Mouse (Mus musculus) embryonic facial prominence, embryonic 15.5 days (tissue): ENCODE measurements around the gene Tbc1d22a. TPM values are rescaled to one million over a fixed set of nuclear protein-coding genes. Genes with fewer than 3 reads are reported as not detected.

ENCODE experiments used
- ATAC-seq: fragments of 200-750 bp; cut with Nextera tagmentation; 2 replicates; pipeline ENCODE4 v1.8.0; 2017; ENCODE audit warnings: low read depth, moderate TSS enrichment; ENCODE audit not compliant: insufficient number of reproducible peaks, low FRiP score, low TSS enrichment
- H3K27ac ChIP-seq: fragments of 300-500 bp; sonication (generic); replicated peaks from 2 replicates; pipeline ENCODE4 v1.5.1; 2015; ENCODE audit warnings: mild to moderate bottlenecking, inconsistent platforms
- H3K27me3 ChIP-seq: fragments of 300-500 bp; sonication (generic); 2 replicates; pipeline ENCODE4 v1.6.1; 2015; ENCODE audit warnings: inconsistent platforms
- H3K36me3 ChIP-seq: fragments of 300-500 bp; sonication (generic); 2 replicates; pipeline ENCODE4 v1.6.1; 2015; ENCODE audit warnings: mild to moderate bottlenecking, inconsistent platforms
- H3K4me1 ChIP-seq: fragments of 300-500 bp; sonication (generic); 2 replicates; pipeline ENCODE4 v1.6.1; 2015; ENCODE audit warnings: inconsistent platforms
- H3K4me2 ChIP-seq: fragments of 300-500 bp; sonication (generic); replicated peaks from 2 replicates; pipeline ENCODE4 v1.6.1; 2015; ENCODE audit warnings: mild to moderate bottlenecking, inconsistent platforms
- H3K4me3 ChIP-seq: fragments of 300-500 bp; sonication (generic); replicated peaks from 2 replicates; pipeline ENCODE4 v1.5.1; 2015; ENCODE audit warnings: mild to moderate bottlenecking, inconsistent platforms
- H3K9ac ChIP-seq: fragments of 300-500 bp; sonication (generic); 2 replicates; pipeline ENCODE4 v1.6.1; 2015; ENCODE audit warnings: inconsistent platforms
- H3K9me3 ChIP-seq: fragments of 300-500 bp; sonication (generic); replicated peaks from 2 replicates; pipeline ENCODE4 v1.6.1; 2016; ENCODE audit warnings: inconsistent platforms
- WGBS: fragments of 180-500 bp; shearing (Covaris S2); methylation state at CpG from one replicate; pipeline ENCODE4 v1.1.7; 2015; 5-methylcytosine and 5-hydroxymethylcytosine counted together
- polyA plus RNA-seq: library from polyadenylated mRNA; unstranded; fragments of >200 nt; fragmentation: Nextera tagmentation; extraction: Ambion mirVana; gene quantifications from 2 replicates; pipeline ENCODE4 v1.2.1, GENCODE M21; 2015

Gene Tbc1d22a
- polyA plus RNA-seq, 1 experiment from 2014 or later: 12.4 TPM

DNA sequence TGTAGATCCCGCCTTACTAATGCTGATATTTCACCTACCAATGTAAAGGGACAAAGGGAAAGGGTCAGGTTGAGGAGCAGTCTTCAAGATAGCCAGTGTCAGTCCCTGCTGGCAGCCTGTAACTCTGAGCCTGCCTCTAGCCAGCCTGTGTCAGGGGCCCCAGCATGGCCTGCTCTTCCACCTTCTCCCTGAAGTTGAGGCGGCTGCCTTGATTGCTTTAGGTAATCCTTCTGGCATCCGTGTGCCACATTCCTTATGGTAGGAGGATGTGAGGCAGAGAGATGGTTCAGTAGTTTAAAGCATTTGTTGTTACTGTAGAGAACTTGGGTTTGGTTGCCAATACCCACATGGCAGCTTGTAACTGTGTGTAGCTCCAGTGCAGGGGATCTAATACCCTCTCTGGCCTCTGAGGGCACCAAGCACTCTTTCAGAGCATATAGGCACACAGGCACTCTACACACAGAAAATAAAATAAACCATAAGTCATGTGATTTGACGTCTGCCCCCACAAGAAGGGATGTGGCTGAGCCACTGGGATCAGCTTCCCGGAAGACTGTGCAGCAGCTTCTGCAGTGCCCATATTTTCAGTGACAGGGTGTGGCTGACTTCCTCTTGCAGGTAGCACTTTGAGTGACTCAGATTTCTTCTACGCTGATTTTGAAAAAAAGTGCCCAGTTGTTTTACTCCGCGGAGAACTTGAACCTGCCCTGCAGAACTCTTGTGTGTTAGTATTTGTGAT lies 128.5 kb downstream of the Tbc1d22a start:
- H3K9me3 ChIP-seq: no peaks in the 10 kb centered on the region
- H3K36me3 ChIP-seq: no peaks in the 10 kb centered on the region
- no peak overlapping the region for H3K9ac ChIP-seq
- ATAC-seq: no peak
- peaks cover 5% of the 10 kb centered on the region; the same call in 1 of the 2 replicates for H3K4me1 ChIP-seq
- no peak overlapping the region for H3K27ac ChIP-seq
- no peaks in the 10 kb centered on the region for H3K27me3 ChIP-seq
- H3K4me3 ChIP-seq: no peak overlapping the region
- H3K4me2 ChIP-seq: no peak overlapping the region
- 67% methylated on average over 8 of the region's 8 CpGs for WGBS

DNA sequence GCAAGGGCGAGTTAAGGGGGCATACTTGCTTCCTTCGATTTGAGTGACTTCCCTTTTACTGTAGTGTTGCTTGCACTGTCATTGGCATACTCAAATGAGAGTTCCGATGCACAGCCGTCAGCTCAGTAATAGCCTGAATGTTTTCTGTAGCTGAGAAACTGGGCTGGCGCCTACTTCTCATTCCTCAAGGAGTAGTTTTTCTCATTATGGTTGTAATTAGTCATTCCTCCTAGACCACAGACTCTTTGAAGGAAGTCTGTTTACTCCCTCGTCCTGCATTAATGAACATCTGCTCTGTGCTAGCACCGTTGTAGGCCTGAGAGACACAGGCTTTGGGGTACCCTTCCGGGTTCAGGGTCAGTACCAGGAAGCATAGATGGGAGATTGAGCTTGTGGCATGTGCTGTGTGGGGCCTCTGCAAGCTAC lies 130.7 kb downstream of the Tbc1d22a start:
- Histone ChIP-seq H3K9ac (no peak overlapping the region), H3K9me3 (no peaks in the 10 kb centered on the region), H3K36me3 (no peaks in the 10 kb centered on the region), H3K4me2 (no peak overlapping the region), H3K4me1 (peaks cover 5% of the 10 kb centered on the region; the same call in 1 of the 2 replicates), H3K4me3 (no peak overlapping the region), H3K27me3 (no peaks in the 10 kb centered on the region), H3K27ac (no peak overlapping the region)
- 44% methylated on average over 8 of the region's 8 CpGs for WGBS
- ATAC-seq: no peak

DNA sequence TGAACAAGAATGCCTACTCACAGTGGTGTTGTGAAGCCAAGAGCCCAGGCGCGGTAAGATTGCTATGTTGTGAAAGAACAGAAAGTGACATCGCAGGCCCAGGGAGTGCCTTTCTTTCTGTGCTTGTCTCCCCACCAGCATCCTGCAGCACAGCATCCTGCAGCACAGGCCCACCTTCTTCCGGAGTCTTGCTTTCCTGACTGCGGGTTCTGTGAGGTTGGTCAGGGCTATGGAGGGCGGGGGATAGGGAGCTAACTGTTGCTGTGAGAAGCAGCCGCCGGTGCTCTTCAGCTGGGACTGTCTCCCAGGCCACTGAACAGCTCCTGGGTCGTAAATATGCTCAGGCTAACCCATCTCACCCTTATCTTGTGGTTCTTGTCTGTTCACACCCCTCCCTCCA lies 131.6 kb downstream of the Tbc1d22a start:
- no peak overlapping the region for H3K4me2 ChIP-seq
- WGBS: 75% methylated on average over 9 of the region's 9 CpGs
- peaks cover 5% of the 10 kb centered on the region; the same call in 1 of the 2 replicates for H3K4me1 ChIP-seq

DNA sequence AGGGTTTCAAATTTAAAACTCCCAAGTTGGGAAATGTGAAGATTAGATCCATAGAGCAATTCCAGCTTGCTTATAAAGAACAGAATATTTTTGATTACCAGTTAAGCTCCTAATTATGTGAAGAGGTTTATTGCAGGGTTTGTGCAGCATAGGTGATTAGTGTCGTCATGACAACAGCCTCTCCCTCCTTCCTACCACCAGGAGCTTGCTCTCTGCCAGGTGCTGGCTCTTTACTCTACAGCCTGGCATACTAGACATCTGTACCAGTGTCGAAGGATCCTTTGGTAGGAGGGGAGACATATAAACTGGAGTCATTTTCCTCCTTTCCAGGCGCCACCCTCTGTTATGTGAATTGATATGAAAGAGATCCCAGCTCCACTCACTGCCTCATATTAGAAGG lies 132.3 kb downstream of the Tbc1d22a start:
- no peak for ATAC-seq
- H3K4me2 ChIP-seq: no peak overlapping the region

More for the DNA sequence above, 131.6 kb downstream of the Tbc1d22a start:
- no peak overlapping the region for H3K27ac ChIP-seq
- no peak overlapping the region for H3K4me3 ChIP-seq
- H3K9me3 ChIP-seq: no peaks in the 10 kb centered on the region
- no peak overlapping the region for H3K9ac ChIP-seq
- ATAC-seq: no peak
- H3K27me3 ChIP-seq: no peaks in the 10 kb centered on the region
- no peaks in the 10 kb centered on the region for H3K36me3 ChIP-seq

DNA sequence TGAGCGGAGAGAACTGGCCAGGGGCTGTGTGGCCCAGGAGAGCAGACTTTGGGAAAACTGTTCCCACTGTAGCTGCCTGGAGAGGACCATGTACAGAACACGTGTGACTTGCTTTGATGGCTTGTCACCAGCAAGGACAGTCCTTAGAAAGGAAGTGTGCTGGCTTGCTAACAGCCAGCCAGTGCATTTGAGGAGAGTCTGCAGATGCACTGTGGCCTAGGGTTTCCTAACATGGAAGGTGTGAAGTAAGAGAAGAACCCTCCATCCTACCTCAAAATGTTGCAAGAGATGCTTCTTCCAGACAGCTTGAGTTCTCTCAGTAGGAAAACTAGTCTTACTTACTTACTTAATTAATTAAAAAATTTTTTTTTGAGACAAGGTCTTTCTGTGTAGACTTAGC lies 140.7 kb downstream of the Tbc1d22a start:
- Histone ChIP-seq H3K9me3 (no peaks in the 10 kb centered on the region), H3K4me2 (no peak overlapping the region), H3K4me3 (no peak overlapping the region), H3K4me1 (no peaks in the 10 kb centered on the region), H3K9ac (no peak overlapping the region), H3K36me3 (no peaks in the 10 kb centered on the region), H3K27ac (no peak overlapping the region), H3K27me3 (no peaks in the 10 kb centered on the region)
- WGBS: 90% methylated on average over 2 of the region's 2 CpGs
- ATAC-seq: no peak

More for the DNA sequence above, 132.3 kb downstream of the Tbc1d22a start:
- H3K4me1 ChIP-seq: peaks cover 5% of the 10 kb centered on the region; the same call in 1 of the 2 replicates
- H3K36me3 ChIP-seq: no peaks in the 10 kb centered on the region
- no peaks in the 10 kb centered on the region for H3K27me3 ChIP-seq
- H3K27ac ChIP-seq: no peak overlapping the region
- no peaks in the 10 kb centered on the region for H3K9me3 ChIP-seq
- H3K9ac ChIP-seq: no peak overlapping the region
- 71% methylated on average over 3 of the region's 3 CpGs for WGBS
- no peak overlapping the region for H3K4me3 ChIP-seq

DNA sequence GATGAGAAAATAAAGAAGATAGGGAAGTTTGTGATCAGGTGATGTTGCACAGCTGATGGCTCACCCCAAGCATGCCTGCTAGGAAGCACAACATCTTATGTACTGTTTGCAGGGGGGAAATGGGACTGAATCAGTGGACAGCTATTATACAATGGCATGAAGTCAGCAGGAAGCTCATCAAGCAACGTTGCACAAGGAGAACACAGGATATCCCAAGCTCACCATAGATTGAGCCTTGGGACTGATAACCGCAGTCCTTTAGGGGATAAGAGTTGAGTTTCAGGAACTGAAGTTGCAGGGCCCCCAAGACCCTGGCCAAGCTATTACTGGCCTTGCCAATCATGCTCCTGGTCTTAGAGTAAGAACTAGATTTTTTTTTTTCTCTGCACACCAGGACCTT lies 141.6 kb downstream of the Tbc1d22a start:
- Histone ChIP-seq H3K27ac (no peak overlapping the region), H3K4me3 (no peak overlapping the region), H3K9me3 (no peaks in the 10 kb centered on the region), H3K4me2 (no peak overlapping the region), H3K36me3 (no peaks in the 10 kb centered on the region), H3K4me1 (no peaks in the 10 kb centered on the region), H3K27me3 (no peaks in the 10 kb centered on the region), H3K9ac (no peak overlapping the region)
- WGBS: 74% methylated on average over 2 of the region's 2 CpGs
- ATAC-seq: no peak

DNA sequence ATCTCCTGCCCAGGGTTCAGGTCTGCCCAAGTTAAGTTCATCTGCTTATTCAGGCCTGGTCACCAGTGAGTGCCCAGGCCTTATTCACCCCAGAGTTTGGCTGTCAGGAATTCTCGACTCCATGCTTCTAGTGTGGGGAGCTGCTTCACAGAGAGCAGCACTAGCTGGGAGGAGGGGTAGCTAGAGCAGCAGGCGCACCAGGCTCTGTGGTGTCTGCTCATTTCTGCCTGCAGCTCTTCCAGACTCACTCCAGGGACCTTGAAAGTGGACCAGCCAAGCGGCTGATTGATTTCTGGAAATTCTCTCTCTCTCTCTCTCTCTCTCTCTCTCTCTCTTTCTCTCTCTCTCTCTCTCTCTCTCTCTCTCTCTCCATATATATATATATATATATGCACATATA lies 146.1 kb downstream of the Tbc1d22a start:
- no peak for ATAC-seq
- Histone ChIP-seq H3K27ac (no peak overlapping the region), H3K36me3 (no peaks in the 10 kb centered on the region), H3K27me3 (no peaks in the 10 kb centered on the region), H3K9me3 (no peaks in the 10 kb centered on the region), H3K4me3 (no peak overlapping the region), H3K4me1 (no peaks in the 10 kb centered on the region), H3K9ac (no peak overlapping the region), H3K4me2 (no peak overlapping the region)
- 50% methylated on average over 3 of the region's 3 CpGs for WGBS

DNA sequence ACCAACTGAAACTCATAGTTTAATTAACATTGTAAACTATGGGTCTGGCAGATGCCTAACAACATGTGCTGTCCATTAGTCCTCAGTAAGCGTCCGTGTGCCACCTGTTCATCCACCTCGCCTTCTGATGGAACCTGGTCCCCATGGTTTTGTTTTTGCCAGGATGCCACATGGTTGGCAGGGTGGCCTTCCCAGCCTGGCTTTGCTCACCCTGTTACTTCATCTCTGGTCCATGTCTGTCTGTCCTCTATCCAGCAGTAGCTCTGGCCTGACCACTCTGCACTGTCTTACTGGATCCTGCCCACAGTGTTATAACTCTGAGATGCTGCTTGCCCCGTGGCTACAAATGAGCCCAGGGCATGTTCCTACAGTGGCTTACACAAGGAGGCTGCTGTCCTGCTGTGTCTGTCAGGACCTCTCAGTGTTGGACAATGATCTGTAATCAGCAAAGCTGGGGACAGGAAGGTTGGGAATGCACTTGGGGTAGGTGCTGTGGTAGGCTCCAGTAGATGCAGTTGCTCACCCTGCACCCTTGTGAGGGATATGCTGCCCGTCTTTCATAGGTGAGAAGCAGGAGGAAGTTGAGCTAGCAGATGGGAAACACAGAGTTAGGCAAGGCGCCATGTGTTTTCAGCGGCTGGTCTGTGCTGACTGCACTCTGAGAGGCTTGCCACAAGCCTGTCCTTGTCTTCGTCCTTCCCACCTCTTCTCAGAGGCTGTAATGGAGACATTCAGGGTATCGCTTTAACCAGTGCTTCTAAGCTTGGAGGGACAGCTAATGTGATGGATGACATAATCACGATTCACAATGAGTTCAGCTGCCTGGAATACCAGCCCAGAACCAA lies 148.3 kb downstream of the Tbc1d22a start:
- Histone ChIP-seq H3K9ac (no peak overlapping the region), H3K4me2 (no peak overlapping the region), H3K4me3 (no peak overlapping the region), H3K4me1 (no peaks in the 10 kb centered on the region), H3K27ac (no peak overlapping the region), H3K36me3 (no peaks in the 10 kb centered on the region), H3K27me3 (no peaks in the 10 kb centered on the region), H3K9me3 (no peaks in the 10 kb centered on the region)
- 71% methylated on average over 10 of the region's 10 CpGs for WGBS
- ATAC-seq: no peak

DNA sequence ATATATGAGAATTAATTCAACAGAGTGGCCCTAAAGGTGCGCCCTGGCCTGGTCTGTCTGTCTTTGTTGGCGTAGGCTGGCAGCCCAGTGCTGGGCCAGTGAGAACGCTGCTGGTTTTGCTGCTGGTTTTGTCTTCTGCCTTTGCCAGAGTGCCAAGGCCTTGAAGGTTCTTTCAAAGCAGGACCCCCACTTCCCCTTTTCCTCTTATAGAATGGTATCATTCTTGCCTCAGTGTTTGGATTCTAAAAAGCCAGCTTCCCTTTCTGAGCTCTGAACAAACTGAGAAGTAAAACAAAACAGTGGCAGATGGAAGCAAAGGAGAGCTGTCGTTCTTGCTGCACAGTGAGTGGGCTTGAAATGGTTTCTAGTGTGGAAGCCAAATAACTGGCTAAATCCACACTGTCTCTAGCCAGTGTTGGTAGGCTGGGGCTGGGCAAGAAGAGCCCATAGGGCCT lies 149.6 kb downstream of the Tbc1d22a start:
- no peak for ATAC-seq
- no peaks in the 10 kb centered on the region for H3K27me3 ChIP-seq
- H3K36me3 ChIP-seq: no peaks in the 10 kb centered on the region
- no peak overlapping the region for H3K4me2 ChIP-seq
- H3K9me3 ChIP-seq: no peaks in the 10 kb centered on the region
- WGBS: 80% methylated on average over 4 of the region's 4 CpGs
- H3K27ac ChIP-seq: no peak overlapping the region
- no peak overlapping the region for H3K9ac ChIP-seq
- H3K4me3 ChIP-seq: no peak overlapping the region
- no peaks in the 10 kb centered on the region for H3K4me1 ChIP-seq

DNA sequence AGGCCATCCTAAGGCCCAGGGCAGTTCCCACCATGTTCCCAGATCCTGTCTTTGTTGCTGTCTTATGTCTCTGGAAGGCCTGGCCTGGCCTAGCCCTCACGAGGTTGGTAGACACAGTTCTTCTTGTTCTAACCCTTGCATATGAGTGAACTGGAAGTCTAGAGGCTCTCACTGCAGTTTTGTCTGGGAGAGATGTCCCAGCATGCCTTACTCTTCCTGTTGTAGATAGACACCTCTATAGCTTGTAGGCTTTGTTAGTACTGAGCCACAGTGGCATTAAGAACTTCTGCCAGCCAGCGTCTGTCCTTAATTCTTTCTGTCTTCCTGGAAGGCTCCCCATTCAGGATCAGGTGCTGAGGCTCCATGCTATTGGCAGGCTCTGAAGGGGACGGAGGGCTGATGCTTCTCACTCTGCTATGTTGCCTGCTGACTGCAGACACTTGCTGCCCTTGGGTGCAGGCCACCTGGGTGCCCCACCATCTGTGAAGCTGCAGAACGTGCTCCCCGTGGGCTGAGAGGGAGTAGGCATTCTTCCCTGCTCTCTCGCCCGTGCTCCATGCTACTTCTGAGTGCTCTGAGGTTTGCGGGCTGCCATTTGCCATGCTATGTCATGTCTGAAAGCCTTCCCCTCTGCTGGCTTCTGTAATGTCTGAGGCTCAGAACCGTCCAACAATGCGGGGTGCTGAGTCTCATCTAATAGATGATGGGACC lies 150.8 kb downstream of the Tbc1d22a start:
- Histone ChIP-seq H3K4me1 (no peaks in the 10 kb centered on the region), H3K27me3 (no peaks in the 10 kb centered on the region), H3K4me2 (no peak overlapping the region), H3K27ac (no peak overlapping the region), H3K9me3 (no peaks in the 10 kb centered on the region), H3K4me3 (no peak overlapping the region), H3K9ac (no peak overlapping the region), H3K36me3 (no peaks in the 10 kb centered on the region)
- 83% methylated on average over 10 of the region's 10 CpGs for WGBS
- ATAC-seq: no peak

DNA sequence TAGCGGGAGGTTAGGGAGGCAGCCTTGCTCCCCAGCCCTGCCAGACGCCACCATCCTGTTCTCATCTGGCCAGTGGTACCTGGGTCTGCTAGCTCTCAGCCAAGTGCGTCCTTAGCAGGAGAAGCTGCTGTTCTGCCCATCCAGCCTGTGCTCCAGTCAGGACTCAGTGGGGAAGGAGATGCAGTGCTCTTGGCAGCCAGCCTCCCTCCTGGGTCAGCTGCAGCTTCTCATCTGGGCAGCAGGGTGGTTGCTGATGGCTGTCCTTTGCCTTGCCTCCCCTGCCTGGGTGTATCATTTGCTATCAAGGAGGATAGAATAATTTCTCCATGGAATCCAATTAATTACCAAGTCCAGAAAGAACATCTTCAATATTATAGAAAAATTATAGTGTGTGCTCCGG lies 152.5 kb downstream of the Tbc1d22a start:
- Histone ChIP-seq H3K36me3 (no peaks in the 10 kb centered on the region), H3K9ac (no peak overlapping the region), H3K4me2 (no peak overlapping the region), H3K27ac (no peak overlapping the region), H3K27me3 (no peaks in the 10 kb centered on the region), H3K4me1 (no peaks in the 10 kb centered on the region), H3K9me3 (no peaks in the 10 kb centered on the region), H3K4me3 (no peak overlapping the region)
- 87% methylated on average over 4 of the region's 4 CpGs for WGBS
- no peak for ATAC-seq
